Mouse (Mus musculus): ENCODE data around the gene Ssr2. TPM values are rescaled to one million over a fixed set of nuclear protein-coding genes. Genes with fewer than 3 reads are reported as not detected.
A peak's percentile ranks its signal among the peaks of the same experiment; 100 is the strongest.
"Not testable (repeated sequence)": the region's sequence is repeated elsewhere in the genome, so short reads cannot be mapped to it uniquely, and the experiment has no call there.

The Ssr2 gene
- polyA plus RNA-seq, 1 experiment from 2014 or later: 271 TPM

DNA sequence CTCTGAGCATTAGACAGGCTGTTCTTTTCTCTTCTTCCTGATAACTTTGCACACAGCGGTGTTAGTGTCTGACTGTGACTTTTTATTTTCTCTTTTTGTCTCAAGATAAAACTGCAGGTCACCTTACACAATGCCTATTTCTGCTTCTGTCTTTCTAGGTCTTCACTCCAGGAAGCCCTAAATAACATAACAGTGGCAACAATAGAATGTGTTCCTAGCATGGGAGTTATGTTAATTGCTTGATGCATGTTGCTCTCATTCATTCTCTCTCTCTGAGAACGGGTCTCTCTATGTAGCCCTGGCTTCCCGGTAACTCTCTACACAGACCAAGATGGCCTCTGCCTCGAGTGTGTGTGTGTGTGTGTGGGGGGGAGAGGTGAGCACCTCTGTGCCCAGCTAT lies 26.8 kb downstream of the Ssr2 start:
- no peak overlapping the region for H3K27ac ChIP-seq (replicated peaks)
- no peaks in the 10 kb centered on the region for H3K27me3 ChIP-seq (ENCODE audit: control insufficient read depth, insufficient read depth, low read length)
- H3K9ac ChIP-seq (ENCODE audit: low read length): no peak overlapping the region
- H3K9me3 ChIP-seq (ENCODE audit: control insufficient read depth, low read length): no peaks in the 10 kb centered on the region
- no peak for DNase-seq (ENCODE audit: low spot score)
- H3K36me3 ChIP-seq (ENCODE audit: control insufficient read depth, insufficient read depth, low read length): no peaks in the 10 kb centered on the region
- 75% methylated on average over 4 of the region's 4 CpGs for WGBS
- no peak overlapping the region for H3K4me2 ChIP-seq (replicated peaks; ENCODE audit: low read depth)
- H3K4me3 ChIP-seq (ENCODE audit: low read depth, low read length): no peak overlapping the region
- no peak for ATAC-seq (ENCODE audit: low FRiP score, low TSS enrichment)
- H3K4me1 ChIP-seq (replicated peaks; ENCODE audit: control insufficient read depth, insufficient read depth): no peaks in the 10 kb centered on the region
- TF ChIP-seq EP300 (optimal IDR thresholded peaks at IDR 0.05): no peak
- no peak for TF ChIP-seq CTCF (IDR thresholded peaks at IDR 0.05; ENCODE audit: low read depth)

DNA sequence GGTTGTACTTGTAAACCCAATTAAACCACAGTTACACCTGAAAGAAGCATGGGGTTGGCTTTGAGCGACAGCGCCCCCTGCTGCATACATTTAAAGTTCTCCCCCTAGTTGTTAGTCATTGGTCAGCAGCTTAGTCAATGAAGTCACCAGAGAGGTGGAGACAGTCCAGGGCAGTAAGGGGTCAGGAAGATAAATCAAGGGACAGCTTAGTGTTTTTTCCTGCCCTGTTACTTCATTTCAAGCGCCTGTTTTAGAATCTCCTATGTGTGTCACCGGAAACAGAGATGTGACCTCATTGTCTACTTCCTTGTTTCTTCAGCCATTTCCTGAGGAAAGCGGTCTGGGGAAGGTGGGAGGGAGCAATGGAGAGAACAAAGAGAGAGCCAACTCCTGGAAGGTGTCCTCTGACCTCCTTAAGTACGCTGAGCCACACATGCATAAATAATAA lies 28.1 kb downstream of the Ssr2 start:
- Histone ChIP-seq H3K4me3 (ENCODE audit: low read depth, low read length) (no peak overlapping the region), H3K4me2 (replicated peaks; ENCODE audit: low read depth) (no peak overlapping the region), H3K9ac (ENCODE audit: low read length) (no peak overlapping the region), H3K27me3 (ENCODE audit: control insufficient read depth, insufficient read depth, low read length) (no peaks in the 10 kb centered on the region), H3K36me3 (ENCODE audit: control insufficient read depth, insufficient read depth, low read length) (no peaks in the 10 kb centered on the region), H3K27ac (replicated peaks) (no peak overlapping the region), H3K4me1 (replicated peaks; ENCODE audit: control insufficient read depth, insufficient read depth) (peaks cover 3% of the 10 kb centered on the region; the same call in 1 of the 2 replicates), H3K9me3 (ENCODE audit: control insufficient read depth, low read length) (no peaks in the 10 kb centered on the region)
- no peak for TF ChIP-seq EP300 (optimal IDR thresholded peaks at IDR 0.05)
- TF ChIP-seq CTCF (IDR thresholded peaks at IDR 0.05; ENCODE audit: low read depth): peak; percentile 90
- 22% methylated on average over 6 of the region's 6 CpGs for WGBS
- ATAC-seq (ENCODE audit: low FRiP score, low TSS enrichment) (peak; percentile 83), DNase-seq (ENCODE audit: low spot score) (peak; percentile 86)

DNA sequence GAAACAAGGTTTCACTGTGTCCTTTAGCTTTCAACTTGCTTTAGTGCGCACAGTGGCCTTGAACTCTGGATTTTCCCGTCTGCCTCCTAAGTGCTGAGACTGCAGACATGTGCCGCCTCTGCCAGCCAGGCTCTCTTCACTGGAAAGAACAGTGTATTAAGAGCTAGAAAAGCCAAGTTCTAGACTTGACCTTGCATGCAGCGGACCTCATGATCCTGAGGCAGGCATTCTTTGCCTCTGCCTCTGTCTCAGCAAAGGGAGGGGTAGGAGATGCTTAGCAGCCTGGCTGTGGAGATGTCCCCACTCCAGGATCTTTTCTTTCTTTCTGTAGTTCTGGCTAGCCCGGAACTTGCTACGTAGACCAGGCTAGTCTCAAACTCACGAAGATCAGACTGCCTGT lies 29.2 kb downstream of the Ssr2 start:
- no peak for DNase-seq (ENCODE audit: low spot score)
- WGBS: 88% methylated on average over 7 of the region's 7 CpGs

DNA sequence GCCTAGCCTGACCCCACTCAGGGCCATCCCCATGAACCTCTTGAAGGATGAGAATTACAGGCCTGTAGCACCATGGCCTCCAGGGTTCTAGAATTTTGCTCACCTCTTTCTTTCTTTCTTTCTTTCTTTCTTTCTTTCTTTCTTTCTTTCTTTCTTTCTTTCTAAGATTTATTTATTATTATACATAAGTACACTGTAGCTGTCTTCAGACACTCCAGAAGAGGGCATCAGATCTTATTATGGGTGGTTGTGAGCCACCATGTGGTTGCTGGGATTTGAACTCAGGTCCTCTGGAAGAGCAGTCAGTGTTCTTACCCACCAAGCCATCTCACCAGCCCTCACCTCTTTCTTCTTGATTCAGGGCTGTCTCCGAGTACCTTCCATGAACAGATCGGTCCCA lies 30.0 kb downstream of the Ssr2 start, which contains the start of gene Arhgef2:
TSS of gene Arhgef2 (plus strand) at position 301 of the 400 bp plus-strand sequence.
- not testable (repeated sequence) for H3K9me3 ChIP-seq (ENCODE audit: control insufficient read depth, low read length); DNase-seq (ENCODE audit: low spot score); H3K27ac ChIP-seq (replicated peaks); H3K36me3 ChIP-seq (ENCODE audit: control insufficient read depth, insufficient read depth, low read length); H3K4me2 ChIP-seq (replicated peaks; ENCODE audit: low read depth); ATAC-seq (ENCODE audit: low FRiP score, low TSS enrichment); H3K4me3 ChIP-seq (ENCODE audit: low read depth, low read length); H3K4me1 ChIP-seq (replicated peaks; ENCODE audit: control insufficient read depth, insufficient read depth); H3K27me3 ChIP-seq (ENCODE audit: control insufficient read depth, insufficient read depth, low read length); H3K9ac ChIP-seq (ENCODE audit: low read length)
- 90% methylated on average over 2 of the region's 2 CpGs for WGBS

More for the DNA sequence above, 29.2 kb downstream of the Ssr2 start:
- Histone ChIP-seq H3K27ac (replicated peaks) (no peak overlapping the region), H3K9me3 (ENCODE audit: control insufficient read depth, low read length) (no peaks in the 10 kb centered on the region), H3K36me3 (ENCODE audit: control insufficient read depth, insufficient read depth, low read length) (no peaks in the 10 kb centered on the region), H3K27me3 (ENCODE audit: control insufficient read depth, insufficient read depth, low read length) (no peaks in the 10 kb centered on the region), H3K9ac (ENCODE audit: low read length) (no peak overlapping the region), H3K4me3 (ENCODE audit: low read depth, low read length) (no peak overlapping the region), H3K4me2 (replicated peaks; ENCODE audit: low read depth) (no peak overlapping the region), H3K4me1 (replicated peaks; ENCODE audit: control insufficient read depth, insufficient read depth) (peaks cover 3% of the 10 kb centered on the region; the same call in 1 of the 2 replicates)
- TF ChIP-seq CTCF (IDR thresholded peaks at IDR 0.05; ENCODE audit: low read depth): no peak
- TF ChIP-seq EP300 (optimal IDR thresholded peaks at IDR 0.05): no peak
- no peak for ATAC-seq (ENCODE audit: low FRiP score, low TSS enrichment)

DNA sequence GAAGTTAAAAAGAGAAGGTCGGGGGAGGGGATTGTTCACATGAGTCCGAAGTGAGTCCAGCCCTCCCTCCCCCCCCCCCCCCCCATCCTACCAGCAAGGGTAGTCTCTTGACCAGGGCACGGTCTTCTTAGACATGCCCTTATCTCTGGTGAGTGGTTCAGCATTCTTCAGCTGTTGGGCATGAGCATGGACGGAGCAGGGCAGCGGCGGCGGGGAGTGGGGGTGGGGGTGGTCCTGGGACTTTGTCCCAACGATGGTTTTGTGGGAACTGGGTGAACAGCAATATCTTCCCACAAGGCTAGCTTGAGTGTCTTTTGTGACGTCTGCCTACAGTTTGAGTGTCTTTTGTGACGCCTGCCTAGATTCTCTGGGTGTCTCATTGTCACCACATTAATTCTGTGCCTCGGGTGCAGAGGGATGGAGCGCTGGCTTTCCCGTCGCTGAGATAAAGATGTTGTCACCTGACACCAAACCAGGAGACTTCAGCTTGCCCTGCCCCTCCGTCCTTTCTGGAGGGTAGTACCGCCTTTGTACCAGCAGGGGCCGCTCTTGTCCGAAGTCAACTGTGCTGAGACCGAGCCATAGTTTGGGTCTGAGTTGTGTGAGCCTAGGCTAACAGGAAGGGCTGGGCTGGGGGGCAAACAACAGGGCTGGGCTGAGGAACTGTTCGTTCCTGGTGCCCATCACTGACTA lies 31.5 kb downstream of the Ssr2 start:
- WGBS: under 1% methylated on average over 18 of the region's 20 CpGs
- H3K4me1 ChIP-seq (replicated peaks; ENCODE audit: control insufficient read depth, insufficient read depth): peaks cover 3% of the 10 kb centered on the region; the same call in 1 of the 2 replicates
- ATAC-seq (ENCODE audit: low FRiP score, low TSS enrichment) (peak; percentile 85), DNase-seq (ENCODE audit: low spot score) (peak; percentile 88)
- no peaks in the 10 kb centered on the region for H3K36me3 ChIP-seq (ENCODE audit: control insufficient read depth, insufficient read depth, low read length)
- H3K4me3 ChIP-seq (ENCODE audit: low read depth, low read length): peak overlapping the region; percentile 25
- no peak overlapping the region for H3K27ac ChIP-seq (replicated peaks)
- TF ChIP-seq CTCF (IDR thresholded peaks at IDR 0.05; ENCODE audit: low read depth): peak; percentile 99
- no peak for TF ChIP-seq EP300 (optimal IDR thresholded peaks at IDR 0.05)
- no peaks in the 10 kb centered on the region for H3K9me3 ChIP-seq (ENCODE audit: control insufficient read depth, low read length)
- peak overlapping the region; percentile 31; the same call in 1 of the 2 replicates for H3K9ac ChIP-seq (ENCODE audit: low read length)
- no peaks in the 10 kb centered on the region for H3K27me3 ChIP-seq (ENCODE audit: control insufficient read depth, insufficient read depth, low read length)
- H3K4me2 ChIP-seq (replicated peaks; ENCODE audit: low read depth): peak overlapping the region; percentile 46

DNA sequence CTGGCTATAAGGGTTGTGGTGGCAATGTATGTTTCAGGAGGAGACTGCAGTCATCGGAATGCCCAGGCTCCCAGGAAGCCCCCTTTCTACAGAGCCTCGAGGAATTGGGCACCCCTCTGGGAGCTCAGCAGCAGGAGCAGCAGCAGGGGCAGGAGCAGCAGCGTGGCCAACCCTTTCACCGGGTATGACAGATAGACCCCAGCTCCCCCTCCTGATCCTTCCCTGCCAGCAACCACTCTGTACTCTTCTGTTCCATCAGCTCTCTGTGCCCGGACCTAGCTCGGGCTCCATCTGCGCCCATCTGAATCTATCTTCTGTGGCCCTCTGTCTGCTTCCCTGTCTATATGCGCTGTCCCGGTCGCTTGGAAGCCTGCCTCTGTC lies 32.1 kb downstream of the Ssr2 start:
- peak overlapping the region; percentile 25 for H3K4me3 ChIP-seq (ENCODE audit: low read depth, low read length)

More for the DNA sequence above, 32.1 kb downstream of the Ssr2 start:
- peak overlapping the region; percentile 46 for H3K4me2 ChIP-seq (replicated peaks; ENCODE audit: low read depth)
- peak; percentile 30; the same call in 1 of the 2 replicates for ATAC-seq (ENCODE audit: low FRiP score, low TSS enrichment)
- 32% methylated on average over 10 of the region's 10 CpGs for WGBS
- H3K27me3 ChIP-seq (ENCODE audit: control insufficient read depth, insufficient read depth, low read length): no peaks in the 10 kb centered on the region
- no peak for DNase-seq (ENCODE audit: low spot score)
- no peak overlapping the region for H3K27ac ChIP-seq (replicated peaks)
- H3K4me1 ChIP-seq (replicated peaks; ENCODE audit: control insufficient read depth, insufficient read depth): peaks cover 3% of the 10 kb centered on the region; the same call in 1 of the 2 replicates
- TF ChIP-seq EP300 (optimal IDR thresholded peaks at IDR 0.05): no peak
- TF ChIP-seq CTCF (IDR thresholded peaks at IDR 0.05; ENCODE audit: low read depth): no peak
- no peaks in the 10 kb centered on the region for H3K36me3 ChIP-seq (ENCODE audit: control insufficient read depth, insufficient read depth, low read length)
- peak overlapping the region; percentile 31; the same call in 1 of the 2 replicates for H3K9ac ChIP-seq (ENCODE audit: low read length)
- H3K9me3 ChIP-seq (ENCODE audit: control insufficient read depth, low read length): no peaks in the 10 kb centered on the region

All from stomach, postnatal 0 days (tissue).